Mouse (Mus musculus): ENCODE results near the gene Il33.
"Not testable (repeated sequence)": the region's sequence is repeated elsewhere in the genome, so short reads cannot be mapped to it uniquely, and the experiment has no call there.

Il33 gene

DNA sequence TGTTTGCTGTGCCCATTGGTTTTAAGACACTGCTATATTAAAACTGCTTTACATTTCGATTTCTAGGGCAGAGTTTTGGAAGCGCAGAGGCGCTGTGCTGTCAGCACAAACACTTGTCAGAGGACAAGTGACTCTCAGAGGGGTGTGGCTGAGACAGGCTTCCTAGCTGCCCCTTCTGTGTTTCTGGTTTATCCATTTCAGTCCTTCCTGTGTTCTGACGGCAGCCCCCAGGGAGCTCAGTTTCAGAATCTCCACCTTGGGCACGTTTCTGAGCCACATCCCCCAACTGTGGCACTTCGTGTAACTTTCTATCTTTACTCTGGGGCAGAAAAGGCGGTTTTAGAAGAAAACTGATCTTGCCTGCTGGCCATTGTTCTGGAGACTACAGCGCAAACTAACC is 12.5 kb downstream of the Il33 start:
- ATAC-seq (ENCODE audit: low TSS enrichment), result no peak

DNA sequence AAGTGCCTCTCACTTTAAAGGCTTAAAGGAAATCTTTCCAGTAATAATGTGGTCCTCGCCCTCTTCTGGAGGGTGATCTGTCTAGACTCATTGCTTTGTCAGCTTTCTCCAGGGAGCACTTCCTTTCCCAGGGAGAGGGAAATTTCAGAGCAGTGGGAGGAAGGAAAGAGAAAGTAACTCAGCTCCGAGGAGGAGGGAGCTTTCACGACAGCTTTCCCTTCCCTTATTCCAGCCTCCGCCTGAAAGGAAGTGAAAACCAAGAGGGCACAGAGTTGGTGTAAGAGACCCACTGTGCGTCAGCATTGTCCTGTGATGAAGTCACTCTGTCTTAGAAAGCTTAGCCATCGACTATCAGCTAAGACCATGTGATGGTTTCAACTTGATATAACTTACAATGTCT is 15.3 kb downstream of the Il33 start:
- ATAC-seq (ENCODE audit: low TSS enrichment), result peak; percentile 59; the same call in 1 of the 2 replicates

DNA sequence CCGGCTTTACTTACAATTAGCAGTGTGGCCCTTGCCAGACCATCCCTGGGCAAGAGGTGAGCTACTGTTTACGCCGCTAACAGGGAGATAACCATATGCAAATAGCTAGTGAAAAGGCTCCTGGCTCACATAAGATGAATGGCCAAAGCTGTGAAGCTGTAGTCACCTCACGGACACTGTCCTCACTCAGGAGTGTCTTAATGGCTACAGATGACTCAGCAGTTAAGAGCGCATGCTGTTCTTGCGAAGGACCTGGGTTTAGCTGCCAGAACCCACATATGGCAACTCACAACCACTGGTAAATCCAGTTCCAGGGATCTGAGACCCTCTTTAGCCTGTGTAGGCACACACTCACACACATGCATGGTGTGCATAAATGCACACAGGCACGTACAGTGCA is 16.3 kb downstream of the Il33 start:
- no peak for ATAC-seq (ENCODE audit: low TSS enrichment)

DNA sequence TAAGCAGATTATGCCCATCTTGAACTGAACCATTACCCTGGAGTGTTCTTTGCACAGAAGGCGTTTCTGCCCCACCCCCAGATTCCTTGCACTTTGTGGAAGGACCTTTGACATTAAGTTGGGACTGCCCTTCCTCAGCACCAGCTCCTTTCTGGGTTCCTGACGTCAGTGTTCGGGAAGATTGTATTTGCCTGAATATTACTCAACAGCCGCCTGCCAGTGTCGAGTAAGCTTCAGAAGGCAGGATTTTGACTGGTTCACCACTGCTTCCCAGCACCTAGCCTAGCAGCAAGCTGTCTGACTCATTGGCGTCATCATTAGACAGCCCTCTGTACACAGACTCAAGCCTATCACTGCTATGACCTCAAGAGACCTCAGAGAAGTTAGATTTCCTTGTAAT is 17.4 kb downstream of the Il33 start:
- no peak for ATAC-seq (ENCODE audit: low TSS enrichment)

DNA sequence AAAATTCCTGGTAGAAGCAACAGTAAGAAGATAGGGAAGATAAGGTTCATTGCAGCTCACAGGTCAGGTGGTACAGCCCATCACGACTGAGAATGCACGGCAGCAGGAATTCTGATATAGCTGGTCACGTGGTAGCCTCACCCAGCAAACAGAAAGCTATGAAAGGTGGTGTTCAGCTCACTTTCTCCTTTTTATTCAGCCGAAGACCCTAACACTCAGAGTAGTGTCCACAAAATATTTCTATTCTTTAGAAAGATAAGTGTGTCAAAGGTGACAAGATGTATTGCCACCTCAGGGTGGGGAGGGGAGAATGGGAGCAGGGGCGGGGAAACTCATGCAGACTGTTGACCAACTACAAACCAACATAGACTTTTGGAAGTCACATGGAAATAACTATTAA is 19.5 kb downstream of the Il33 start:
- no peak for ATAC-seq (ENCODE audit: low TSS enrichment)

DNA sequence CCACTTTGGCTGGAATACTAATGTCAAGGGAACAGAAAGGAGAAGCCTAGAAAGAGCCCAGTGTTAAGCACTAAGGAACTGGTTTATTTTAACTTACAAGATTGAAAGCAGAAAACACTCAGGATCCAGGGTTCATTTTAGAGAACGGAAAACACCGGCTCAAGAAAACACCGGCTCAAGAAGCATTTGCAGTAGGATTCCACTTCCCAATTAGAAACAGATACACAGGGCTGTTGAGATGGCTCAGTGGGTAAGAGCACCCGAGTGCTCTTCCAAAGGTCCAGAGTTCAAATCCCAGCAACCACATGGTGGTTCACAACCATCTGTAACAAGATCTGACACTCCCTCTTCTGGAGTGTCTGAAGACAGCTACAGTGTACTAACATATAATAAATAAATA is 20.0 kb downstream of the Il33 start:
- ATAC-seq (ENCODE audit: low TSS enrichment), result not testable (repeated sequence)

DNA sequence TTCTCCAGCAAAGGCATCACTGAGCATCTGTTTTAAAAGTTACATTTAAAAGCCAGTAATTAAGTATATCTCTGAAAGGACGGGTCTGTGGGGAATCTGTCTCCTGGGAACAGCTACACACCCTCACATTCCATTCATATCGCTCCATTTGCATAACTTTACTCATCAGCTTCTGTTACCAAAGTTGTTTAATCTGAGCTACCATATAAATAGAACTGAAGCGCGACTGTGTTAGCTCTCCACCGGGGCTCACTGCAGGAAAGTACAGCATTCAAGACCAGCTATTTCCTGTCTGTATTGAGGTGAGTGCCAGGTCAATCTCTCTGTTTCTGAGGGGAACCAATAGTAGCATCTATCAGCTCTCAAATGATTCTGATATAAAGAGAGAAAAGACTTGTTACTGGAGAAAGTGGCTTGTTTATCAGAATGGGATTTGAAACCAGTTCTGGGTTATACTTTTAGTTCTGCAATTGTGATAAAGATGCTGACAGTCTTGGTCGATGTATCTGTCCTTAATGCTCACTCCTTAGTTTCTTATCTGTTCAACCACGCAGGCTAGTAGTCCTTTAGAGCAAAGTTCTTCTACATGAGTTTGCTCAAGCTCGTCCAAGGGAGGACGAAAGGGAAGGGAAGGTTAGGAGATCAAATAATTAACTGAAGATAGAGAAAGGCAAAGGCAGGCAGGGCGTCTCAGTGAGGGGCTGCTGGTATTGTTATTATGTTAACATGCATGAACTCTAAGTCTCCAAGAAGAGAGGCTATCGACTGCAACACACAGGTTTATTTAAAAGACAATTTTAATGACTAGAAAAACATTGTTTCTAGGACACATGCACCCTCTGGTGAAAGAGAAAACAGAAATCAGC is 20.9 kb downstream of the Il33 start:
- ATAC-seq (ENCODE audit: low TSS enrichment), result peak; percentile 79

DNA sequence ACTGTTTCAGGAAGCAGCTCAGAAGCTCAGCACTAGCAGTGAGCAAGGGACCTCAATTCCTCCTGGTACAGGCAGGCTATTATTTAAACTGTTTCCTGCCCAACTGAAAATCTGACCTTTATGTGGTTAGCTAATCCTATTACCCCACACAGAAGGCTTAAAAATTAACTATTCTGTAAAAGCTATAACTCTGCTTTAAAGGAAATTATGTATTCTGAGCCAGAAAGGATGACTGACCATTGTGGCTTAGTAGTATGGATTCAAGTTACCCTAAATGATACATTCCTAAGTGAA is 21.5 kb downstream of the Il33 start:
- no peak for ATAC-seq (ENCODE audit: low TSS enrichment)

DNA sequence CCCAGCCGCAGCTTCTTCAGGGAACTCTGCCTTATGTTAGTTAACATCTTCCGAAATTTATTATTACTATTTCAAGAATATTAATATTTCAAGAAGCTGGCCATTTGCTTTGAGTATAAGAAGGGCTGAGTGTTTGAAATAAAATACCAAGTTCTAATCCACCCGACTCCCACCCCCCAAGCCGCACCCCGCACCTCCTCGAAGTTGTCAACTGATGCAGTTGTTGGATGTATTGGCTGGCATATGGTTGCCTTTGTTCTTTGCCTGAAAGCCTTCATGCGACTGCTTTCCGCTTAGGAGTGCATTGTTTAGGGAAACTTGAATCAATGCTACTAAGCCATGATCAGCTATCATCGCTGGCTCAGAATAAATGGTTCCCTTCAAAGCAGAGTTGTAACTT is 22.1 kb downstream of the Il33 start:
- ATAC-seq (ENCODE audit: low TSS enrichment), result no peak

DNA sequence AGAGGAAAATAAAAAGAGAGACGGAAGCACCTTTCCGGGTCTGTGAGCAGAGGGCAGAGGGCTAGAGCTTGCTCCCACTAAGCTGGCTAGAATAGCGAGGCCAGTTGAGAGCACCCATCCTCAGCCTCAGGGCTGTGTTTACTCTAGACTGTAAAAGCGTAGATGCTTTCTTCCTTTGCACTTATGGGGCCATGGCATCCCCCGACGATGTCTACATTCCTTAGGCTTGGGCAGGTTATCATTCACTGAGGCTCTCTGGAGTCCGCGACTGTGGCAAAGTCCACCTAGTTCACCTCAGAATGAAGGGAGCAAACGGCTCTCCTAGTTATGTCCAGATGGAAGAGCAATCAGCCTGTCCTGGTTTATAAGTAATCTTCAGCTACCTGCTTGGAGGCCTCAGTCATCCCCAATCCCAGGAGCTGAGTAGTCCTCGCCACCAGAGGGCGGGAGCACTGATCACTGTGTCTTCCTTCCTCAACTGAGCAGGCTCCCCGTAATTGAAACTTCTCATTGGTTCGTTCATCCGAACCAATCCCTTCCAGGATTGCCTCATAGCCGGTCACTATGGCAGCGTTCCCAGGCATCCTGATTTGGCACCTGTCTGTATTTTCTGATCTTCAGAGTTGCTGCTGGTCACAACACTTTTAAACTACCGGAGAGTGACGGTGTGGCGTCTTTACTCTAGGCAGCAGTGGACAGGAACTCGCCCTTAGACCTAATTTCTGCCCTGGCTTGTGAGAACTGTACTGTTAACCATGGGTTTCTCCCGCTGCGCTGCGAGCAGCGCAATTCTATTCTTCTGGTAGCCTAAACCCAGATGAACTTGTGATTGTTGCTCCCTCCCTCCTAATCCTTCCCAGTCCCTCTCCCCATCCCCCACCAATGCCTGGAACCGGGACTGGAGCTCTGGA is 23.2 kb downstream of the Il33 start:
- peak; percentile 99 for ATAC-seq (ENCODE audit: low TSS enrichment)

DNA sequence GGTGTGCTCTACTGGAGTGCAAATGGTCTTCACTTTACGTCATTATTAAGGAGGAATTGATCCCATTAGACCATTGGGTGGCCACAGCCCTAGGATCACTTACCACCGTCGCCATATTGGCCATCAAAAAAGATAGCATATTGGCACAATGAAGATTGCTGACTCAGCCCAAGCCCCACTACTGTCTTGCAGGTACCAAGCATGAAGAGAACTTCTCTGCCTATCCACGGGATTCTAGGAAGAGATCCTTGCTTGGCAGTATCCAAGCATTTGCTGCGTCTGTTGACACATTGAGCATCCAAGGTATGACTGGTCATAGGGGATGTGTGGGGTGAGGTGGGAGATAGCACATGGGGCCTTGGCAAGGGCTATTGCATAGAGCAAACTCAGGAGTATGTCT is 27.6 kb downstream of the Il33 start:
- ATAC-seq (ENCODE audit: low TSS enrichment), result no peak

DNA sequence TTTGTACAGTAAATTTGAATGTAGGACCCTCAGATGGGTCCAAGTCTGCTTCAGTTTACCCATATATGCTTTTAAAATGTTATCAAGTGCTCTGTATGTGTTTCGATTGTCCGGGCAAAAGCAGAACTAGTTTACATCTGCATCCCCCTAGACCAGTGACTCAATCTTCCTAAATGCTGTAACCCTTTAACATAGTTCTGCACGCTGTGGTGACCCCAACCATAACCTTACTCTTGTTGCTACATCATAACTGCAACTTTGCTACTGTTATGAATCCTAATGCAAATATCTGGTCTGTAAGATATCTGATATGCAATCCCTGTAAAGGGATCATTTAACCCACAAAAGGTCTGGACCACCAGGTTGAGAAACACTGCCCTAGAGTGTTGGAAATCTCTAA is 28.9 kb downstream of the Il33 start:
- no peak for ATAC-seq (ENCODE audit: low TSS enrichment)

DNA sequence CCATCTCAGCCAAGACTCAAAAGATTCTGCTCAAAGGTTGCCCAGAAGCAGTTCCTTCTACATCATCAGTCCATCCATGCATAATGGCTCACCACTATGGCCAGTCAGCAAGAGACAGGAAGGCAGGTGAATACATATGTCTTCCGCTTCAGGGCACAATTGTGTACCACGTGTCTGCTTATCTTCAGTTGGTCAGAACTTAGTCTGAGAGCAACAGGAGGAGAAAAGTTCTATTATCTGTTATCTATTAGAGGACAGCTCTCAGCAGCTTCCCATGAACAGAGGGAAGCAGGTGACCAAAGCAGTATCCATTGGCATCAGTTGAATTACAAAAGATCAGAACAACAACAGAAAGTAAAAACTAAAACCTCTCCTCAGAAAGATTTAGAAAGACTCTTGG is 30.5 kb downstream of the Il33 start:
- ATAC-seq (ENCODE audit: low TSS enrichment), result no peak

DNA sequence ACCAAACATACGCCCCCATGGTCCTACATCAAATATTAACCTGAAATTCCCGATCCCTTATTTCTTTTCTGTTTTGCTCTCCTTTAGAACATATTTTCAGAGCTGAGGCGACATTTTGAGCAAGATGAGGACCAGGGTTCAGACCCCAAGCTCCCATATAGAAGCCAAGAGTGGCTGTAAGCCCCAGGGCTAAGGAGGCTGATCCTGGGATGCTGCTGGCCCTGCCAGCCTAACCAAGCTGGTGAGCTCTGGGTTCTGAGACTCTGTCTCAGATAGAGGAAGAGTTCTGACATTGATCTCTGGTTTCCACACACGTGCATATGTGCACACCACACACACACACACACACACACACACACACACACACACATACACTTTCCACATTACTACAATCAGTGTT is 36.0 kb downstream of the Il33 start:
- no peak for ATAC-seq (ENCODE audit: low TSS enrichment)

DNA sequence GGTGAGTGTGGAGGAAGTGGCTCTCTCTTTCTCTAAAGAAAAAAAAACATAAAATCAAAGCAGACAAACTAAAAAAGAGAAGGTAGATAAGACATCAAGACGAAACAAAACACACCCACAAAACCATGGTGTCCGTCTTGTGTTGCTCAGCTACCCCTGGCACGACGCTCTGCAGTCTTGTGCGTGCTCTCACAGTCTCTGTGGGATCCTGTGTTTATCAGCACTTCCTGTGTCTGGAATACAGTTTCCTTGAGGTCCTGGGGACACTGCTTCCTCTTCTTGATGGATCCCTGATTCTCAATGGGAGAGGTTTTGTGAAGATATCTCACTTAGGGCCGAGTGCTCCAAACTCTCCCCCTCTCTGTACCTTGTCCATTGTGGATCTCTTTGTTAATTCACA is 36.9 kb downstream of the Il33 start:
- ATAC-seq (ENCODE audit: low TSS enrichment), result no peak

DNA sequence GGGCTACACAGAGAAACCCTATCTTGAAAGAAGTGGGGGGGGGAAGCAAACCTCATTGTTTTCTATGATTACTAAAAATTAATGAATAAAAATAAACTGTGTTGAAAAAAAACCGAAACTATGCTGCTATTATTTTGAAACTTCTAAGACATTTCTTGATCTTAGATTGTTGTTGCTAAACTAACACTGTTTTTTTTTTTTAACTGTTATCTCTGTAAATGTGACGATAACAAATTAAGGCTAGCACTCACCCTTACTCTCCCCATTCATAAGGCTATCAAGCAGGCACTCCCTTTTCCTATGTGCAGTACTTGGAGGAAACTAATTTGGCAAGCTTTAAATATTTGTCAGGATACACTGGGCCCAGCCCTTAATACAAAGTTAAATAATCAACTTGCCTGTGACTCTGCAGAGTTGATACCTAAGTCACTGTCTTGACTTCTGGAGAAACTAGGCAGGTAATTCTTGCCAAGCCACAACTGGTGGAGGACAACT is 38.7 kb downstream of the Il33 start:
- ATAC-seq (ENCODE audit: low TSS enrichment), result no peak

DNA sequence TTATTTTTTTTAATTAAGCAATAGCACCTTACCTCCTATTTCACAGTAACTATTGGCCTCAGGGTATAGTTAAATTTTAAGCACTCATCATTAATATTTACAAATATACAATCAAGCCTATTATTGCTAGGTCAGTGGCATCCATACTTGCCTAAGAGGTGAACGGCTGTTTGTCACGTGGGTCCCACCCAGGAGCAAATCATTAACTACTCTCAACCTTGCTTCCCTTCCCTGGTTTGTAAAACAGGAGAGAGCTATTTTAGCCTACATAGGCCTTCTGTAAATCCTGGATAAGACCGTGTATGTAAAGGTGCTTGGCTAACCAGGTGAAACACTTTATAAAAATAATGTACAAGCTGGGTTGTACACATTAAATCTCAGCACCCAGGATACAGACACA is 43.0 kb downstream of the Il33 start:
- no peak for ATAC-seq (ENCODE audit: low TSS enrichment)

DNA sequence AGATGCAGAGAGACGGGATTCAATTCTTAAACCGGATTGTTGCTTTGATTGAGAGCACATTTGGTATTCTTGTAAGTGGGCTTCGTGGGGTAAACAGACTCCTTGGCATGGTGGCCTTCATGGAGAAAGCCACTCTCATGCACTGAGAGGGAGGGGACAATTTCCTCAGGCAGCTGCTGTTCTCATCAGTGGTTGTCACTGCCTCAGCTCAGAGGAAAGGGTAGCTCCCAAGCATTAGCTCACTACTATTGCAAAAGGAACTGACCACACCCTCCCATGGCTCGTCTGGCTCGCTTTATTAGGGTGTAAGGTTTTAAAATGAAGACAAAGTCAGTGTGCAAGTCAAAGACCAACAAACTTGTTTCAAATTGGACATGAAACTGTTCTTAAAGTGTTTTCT is 48.5 kb downstream of the Il33 start:
- no peak for ATAC-seq (ENCODE audit: low TSS enrichment)

DNA sequence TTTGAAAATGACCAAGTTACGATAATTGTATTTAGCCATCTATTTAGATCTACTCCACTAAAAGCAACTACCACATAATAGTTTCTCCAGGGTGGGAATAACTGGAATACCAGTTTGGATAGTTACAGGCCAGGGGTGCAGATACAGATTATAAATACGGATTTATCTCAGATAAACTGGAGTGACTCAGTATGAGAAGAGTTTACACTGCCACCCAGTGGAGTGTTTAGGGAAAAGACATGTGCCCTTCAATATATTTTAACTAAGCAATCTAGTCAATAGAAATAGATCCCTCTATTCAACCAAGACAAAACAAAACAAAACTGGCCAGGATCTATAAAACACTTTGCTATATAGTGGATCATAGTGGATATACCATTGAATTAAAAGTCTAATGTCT is 53.9 kb downstream of the Il33 start:
- peak; percentile 83 for ATAC-seq (ENCODE audit: low TSS enrichment)

DNA sequence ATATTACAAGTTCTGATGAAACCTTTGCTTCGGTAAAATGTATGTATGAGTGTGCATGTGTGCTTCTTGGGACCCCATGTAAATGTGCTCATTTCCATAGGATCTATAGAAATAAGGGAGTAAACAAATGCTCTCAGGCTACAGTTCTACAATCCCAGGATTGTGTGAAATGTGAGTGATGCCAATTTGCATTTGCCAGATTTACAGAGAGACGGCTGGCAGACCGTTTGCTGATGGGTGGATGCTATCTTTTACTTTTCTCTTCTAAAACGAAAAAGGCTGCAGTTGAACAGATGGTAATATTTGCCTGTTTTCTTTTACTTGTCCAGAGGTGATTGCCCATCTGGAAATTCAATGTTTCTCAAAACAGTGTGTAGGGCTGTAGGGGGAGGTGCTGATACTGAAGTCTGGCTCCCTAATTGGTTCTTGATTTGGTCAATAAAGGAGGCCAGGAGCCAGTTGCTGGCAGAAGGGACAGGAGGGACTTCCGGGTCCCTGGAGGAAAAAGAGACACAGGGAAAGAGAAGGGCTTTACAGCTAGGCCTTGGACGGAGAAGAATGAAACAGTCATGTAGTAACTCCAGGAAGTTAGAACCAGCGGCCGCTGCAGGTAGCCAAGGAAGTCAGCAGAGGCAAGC is 54.7 kb downstream of the Il33 start:
- ATAC-seq (ENCODE audit: low TSS enrichment), result peak; percentile 92

DNA sequence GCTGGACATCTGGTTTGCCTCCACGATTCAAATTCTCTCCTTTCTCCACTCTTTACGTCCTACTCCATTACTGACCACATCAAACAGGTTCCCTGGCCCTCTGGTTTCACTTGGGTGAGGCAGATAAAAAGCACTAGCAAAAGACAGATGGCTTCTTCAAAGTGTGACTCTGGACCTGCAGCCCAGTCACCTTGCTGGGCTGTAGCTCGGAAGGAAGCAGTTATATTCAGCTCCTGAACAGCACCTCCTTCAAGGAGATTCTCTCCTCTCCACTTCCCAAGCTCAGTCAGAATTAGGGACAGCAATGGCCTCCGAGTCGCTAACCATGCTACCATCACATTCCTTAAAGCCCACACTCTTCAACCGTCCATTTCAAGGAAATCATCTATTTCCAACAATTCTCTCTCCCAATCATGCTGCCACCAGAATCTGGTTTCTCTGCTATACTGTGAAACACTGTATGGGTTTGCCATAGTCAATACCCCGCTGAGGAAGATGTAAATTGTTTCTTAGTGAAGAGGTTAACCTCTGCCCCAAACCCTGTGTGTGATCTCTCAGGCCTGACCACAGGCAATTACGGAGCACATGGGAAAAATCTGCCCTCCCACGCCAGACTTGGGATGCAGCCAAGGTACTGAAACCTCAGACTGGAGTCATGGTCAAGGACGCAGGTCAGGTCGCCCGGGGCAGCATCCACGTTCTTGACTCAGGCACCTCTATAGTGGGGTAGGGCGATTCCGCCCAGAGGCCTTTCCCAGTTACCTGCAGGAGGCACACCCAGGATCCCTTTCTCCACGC is 59.5 kb downstream of the Il33 start:
- ATAC-seq (ENCODE audit: low TSS enrichment), result no peak

All from frontal cortex, adult (tissue).